ENCODE assay signal across 21 mouse cellular contexts in genomic region chr1:154752081-154752480, GRCm38 (mm10).
"Had no signal": no experiment of that assay in that cellular context is flagged by ENCODE, and none has a peak within 500 bp of the region (broad histone marks: within the 10 kb centered on the region; RNA-seq: fewer than 3 reads in every experiment).

No protein-coding gene starts in this region.

- H3K27me3 ChIP-seq: intestine, embryonic 15.5 days; limb, embryonic 13.5 days; megakaryocyte, embryonic 14.5 days; neural tube, embryonic 12.5 days; neural tube, embryonic 15.5 days had no signal

- H3K9ac ChIP-seq: intestine, embryonic 15.5 days; limb, embryonic 13.5 days; liver, embryonic 14.5 days; liver, postnatal 0 days; lung, embryonic 14.5 days; neural tube, embryonic 12.5 days; neural tube, embryonic 15.5 days had no signal

- H3K4me2 ChIP-seq: intestine, embryonic 15.5 days; limb, embryonic 13.5 days; lung, embryonic 14.5 days; neural tube, embryonic 12.5 days; neural tube, embryonic 15.5 days had no signal

- H3K9me3 ChIP-seq: intestine, embryonic 15.5 days; limb, embryonic 10.5 days; limb, embryonic 13.5 days; megakaryocyte, embryonic 14.5 days; midbrain, embryonic 10.5 days; neural tube, embryonic 12.5 days; neural tube, embryonic 15.5 days had no signal

- DNase-seq: liver; liver, postnatal 0 days; lung, embryonic 14.5 days; midbrain, embryonic 14.5 days; right cerebral cortex, adult 18-20 months; right cerebral cortex, postnatal 14 days; right cerebral cortex, postnatal 4 days; thymus, adult 2 months; thymus, postnatal 14 days; thymus, postnatal 4 days had no signal

- H3K36me3 ChIP-seq: intestine, embryonic 15.5 days; limb, embryonic 10.5 days; limb, embryonic 13.5 days; midbrain, embryonic 10.5 days; neural tube, embryonic 12.5 days; neural tube, embryonic 15.5 days had no signal

- H3K27ac ChIP-seq: intestine, embryonic 15.5 days; kidney, postnatal 0 days; limb, embryonic 10.5 days; limb, embryonic 13.5 days; liver, embryonic 14.5 days; midbrain, embryonic 10.5 days; neural tube, embryonic 12.5 days; neural tube, embryonic 15.5 days; stomach, postnatal 0 days had no signal

- H3K4me1 ChIP-seq: intestine, embryonic 15.5 days; limb, embryonic 10.5 days; limb, embryonic 13.5 days; megakaryocyte, embryonic 14.5 days; midbrain, embryonic 10.5 days; neural tube, embryonic 12.5 days; neural tube, embryonic 15.5 days had no signal

- ATAC-seq: intestine, embryonic 15.5 days; liver, postnatal 0 days; lung, postnatal 0 days had no signal

- H3K4me3 ChIP-seq: intestine, embryonic 15.5 days; limb, embryonic 10.5 days; limb, embryonic 13.5 days; megakaryocyte, embryonic 14.5 days; midbrain, embryonic 10.5 days; neural tube, embryonic 12.5 days; neural tube, embryonic 15.5 days had no signal
